Mouse (Mus musculus): Measurements from ENCODE around the gene Sgpp2. TPM values are rescaled to one million over a fixed set of nuclear protein-coding genes. Genes with fewer than 3 reads are reported as not detected.
A peak's percentile ranks its signal among the peaks of the same experiment; 100 is the strongest.

Gene Sgpp2
- total RNA-seq, 1 experiment from 2014 or later: 1.1 TPM

DNA sequence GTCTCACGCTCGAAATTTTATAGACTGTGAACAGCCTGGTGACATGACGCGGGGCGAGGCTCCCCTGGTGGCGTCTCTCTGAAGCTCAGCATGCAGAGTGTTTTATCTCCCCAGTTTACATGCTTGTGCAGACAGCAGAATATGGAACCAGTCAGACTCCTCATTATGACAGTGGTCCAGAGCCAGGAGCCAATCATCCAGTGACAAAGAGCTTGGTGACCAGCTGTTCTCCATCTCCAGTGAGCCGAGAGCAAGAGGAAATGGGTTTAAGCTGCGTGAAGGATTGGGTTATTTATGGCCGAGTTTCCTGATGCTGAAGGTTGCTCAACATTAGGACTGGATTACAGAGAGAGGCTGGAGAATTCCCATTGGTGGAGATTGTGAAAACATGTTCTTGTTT, 28.1 kb downstream of the Sgpp2 start:
- peak; percentile 21 for DNase-seq

DNA sequence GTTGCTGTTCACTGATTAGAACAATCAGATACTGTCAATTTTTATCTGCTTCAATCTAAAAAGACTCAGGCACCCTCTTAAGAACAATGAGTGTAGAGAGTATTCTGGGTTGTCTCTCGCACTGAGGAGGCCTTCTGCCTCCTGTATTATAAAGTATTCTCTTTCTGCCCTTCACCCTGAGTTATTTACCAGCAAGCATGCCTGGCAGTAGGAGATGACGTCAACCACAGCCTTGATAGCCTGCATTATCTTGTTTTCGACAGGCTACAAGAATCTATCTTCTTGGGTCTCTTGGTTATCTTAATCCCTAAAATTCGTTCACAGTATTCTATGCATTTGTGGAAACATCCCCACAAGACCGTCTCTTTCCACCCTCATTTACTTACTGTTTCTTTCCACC, 29.8 kb downstream of the Sgpp2 start:
- peak; percentile 38 for DNase-seq

DNA sequence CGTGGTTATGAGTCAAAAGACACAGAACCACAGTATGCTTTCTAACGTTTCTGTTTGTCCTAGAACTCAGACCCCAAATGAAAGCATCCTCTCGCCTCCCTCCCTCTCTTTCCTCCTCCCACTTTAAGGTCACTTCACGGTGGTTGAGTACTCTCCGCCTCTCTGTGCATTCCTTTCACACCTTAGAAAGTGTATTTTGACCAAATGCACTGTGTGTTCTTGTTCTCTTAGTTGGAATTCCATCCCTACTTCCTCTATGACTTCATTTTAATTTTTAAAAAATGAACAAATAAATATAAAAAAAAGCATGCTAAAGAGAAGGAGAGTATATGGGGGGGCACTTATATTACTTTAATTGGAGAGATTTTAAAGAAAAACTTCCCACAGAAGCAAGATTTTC, 30.4 kb downstream of the Sgpp2 start:
- no peak for DNase-seq

DNA sequence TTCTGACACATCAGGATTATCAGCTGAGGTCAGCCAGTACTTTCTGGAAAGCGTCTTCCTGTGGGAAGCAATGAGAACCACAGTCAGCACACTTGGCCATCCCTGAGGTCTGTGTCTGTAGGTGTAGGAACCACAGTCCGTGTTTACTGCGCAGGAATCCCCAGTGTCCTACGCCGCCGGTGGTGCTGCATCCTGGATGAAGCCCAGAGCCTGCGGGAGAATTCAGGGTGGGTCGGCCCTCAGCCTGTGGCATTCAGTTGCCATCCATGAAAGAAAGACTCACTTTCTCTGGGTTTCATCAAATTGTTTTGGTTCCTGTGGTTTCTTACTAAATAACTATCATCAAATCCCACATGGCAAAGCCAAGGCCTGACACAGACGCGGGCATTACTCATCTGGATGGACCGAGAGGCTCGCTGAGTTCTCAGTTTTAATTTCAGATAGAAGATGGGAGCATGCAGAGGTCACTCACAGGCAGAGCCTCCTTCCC, 37.2 kb downstream of the Sgpp2 start:
- DNase-seq: no peak

DNA sequence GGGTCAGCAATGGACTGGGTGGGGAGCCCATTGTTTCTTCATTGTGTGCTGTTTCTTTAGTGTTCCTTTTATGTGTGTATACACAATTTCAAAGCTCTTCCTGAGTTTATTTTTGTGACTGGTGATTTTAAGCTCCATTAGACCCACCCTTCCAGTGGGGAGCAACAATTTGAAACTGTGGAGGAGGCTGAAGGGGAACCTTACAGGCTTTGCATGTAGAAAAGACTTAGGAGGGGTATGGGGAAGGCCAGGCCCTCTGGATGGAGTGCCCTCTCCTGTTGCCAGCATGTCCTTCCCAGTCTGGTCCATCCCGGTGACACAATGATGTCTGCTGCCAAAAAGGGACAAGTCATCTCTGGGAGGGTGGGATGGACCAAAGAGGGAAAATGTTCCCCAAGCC, 39.1 kb downstream of the Sgpp2 start:
- DNase-seq: no peak

DNA sequence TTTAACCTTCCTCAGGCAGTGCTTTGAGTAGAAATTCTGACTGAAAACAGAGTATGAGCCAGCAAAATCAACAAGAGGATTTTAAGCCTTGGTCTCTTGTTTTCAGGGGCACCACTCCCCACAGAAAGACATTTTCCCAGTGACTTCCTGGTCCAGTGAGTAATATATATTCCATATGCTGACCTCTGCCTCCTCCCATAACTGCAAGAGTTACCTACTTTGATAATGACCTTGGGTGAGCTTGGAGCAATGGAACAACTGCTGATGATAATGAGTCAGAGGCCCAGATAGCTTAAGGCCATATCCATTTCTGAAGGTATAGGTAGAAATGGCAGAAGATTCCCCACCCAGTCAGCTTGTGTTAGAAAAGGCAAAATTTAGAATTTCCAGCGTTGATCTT, 43.1 kb downstream of the Sgpp2 start:
- DNase-seq: no peak

DNA sequence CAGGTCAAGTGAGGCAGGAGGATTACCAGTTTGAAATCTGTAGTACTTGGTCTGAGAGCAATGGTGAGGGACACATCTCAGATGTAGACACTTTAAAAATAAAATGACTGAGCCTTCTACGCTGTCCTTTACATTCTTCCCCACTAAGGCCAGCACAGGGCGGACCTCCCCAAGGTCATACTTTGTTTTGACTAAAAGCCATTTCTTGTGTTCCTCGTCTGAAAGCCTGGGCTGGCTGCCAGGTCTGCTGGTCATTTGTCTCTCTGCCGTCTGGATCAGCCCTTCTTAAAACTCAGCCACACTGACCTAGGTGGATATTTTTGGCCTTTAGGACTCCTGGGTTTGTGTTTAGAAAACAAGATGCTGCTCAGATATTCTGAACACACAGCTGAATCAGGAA, 45.0 kb downstream of the Sgpp2 start:
- DNase-seq: peak; percentile 91

DNA sequence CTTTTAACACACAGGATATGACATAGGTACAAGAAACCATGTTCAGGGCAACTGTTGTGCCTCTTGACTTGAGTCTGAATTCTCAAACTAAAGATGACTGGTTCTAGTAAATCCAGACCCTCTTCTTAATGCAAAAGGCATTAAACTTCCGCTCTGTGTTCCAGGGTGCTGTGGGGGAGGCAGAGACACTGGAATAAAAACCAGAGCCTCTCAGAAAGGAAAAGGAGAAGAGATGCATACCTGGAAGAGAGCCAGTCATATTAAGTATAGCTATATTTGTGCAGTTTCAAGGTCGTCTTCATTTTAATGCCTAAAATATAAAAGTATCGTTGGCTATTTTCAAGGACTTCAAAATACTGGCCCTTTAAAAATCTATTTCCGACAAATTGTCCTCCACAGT, 47.3 kb downstream of the Sgpp2 start:
- DNase-seq: no peak

DNA sequence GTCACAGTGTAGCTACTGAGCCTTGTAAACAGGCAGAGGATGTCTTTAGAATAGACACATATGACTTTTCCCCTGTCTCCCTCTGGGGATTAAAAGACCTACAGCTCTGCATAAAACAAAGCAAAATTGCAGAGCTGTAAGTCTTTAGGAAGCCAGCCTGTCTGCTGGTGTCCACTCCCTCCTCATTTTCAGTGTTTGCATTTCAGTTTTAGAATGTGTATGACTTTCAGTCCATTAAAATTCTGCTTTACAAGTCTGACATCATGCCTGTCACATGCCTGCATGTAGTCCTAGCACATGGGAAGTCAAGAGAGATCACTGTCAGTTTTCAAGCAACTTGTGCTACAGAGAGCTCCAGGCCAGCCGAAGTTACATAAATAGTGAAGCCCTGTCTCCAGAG, 47.7 kb downstream of the Sgpp2 start:
- DNase-seq: no peak

DNA sequence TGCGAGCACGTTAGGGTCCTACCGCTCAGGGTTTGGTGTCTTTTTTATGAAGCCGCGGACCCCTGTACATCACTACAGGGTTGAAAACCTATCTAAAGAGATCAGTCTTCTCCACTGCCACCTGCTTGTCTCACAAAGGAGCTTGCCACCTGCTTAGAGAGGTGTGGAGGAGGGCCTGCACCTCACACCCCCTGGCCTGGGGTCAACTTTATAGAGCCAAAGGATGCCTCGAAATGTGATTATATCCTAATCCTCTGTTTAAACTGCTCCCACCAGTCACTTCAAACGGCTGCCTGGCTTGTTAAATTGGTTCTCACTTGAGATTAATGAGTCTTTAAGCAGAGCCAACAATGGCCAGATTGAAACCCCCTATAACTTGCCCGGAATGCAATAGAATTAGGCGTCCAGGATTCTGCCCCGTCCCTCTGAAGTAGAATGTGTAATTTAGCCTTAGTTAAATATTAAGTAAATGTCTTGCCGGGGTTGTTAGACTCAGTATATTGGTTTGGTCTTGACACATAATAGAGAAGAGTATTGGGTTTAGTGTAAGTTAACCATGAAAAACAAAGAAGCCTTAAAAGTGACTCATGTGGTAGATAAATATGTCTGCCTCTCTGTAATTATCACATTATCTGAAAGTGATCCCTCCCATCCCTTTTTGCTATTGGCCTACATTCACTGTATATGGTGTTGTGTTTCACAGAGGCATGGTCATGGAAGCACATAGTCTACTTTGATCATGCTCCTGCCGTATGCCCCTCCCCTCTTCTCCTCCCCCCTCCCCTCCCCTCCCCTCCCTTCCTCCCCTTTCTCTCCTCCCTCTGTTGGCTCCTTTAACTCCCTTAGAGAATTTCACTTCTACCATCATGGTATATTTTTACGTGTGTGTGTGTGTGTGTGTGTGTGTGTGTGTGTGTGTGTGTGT, 54.1 kb downstream of the Sgpp2 start:
- no peak for DNase-seq

DNA sequence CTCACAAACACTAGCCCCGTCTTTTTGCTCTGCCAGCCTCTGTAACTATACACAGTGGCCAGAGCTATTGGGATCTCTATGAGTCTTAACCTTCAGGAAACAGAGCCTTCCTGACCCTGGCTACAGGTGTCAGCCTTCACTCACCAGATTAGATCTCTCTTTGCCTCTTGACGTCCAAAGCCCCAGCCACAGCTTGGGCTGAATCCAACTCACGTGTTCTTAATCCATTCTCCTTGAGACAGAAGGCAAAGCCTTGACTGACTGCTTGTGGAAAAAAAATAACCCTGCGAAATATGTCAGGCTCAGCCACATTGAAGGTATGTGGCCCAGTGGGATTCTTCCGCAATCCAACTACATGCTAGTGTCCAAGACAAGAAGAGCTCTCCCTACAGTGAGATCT, 57.7 kb downstream of the Sgpp2 start:
- DNase-seq: peak; percentile 12

DNA sequence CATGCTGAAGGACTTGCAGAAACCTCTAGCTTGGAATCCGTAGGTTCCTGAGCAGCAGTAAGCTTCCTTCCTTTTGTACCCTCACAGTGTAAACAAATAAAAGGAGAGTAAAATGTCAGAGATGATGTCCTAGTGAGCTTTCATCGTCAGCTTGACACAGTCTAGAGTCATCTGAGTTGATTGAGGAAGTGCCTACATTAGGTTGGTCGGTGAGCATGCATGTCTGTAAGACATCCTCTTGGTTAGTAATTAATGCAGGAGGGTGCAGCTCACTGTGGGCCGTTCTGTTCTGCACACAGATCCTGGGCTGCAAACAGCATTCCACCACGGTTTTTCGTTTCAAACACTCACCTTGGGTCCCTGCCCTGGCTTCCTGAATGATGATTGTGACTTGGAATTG, 60.0 kb downstream of the Sgpp2 start:
- no peak for DNase-seq

DNA sequence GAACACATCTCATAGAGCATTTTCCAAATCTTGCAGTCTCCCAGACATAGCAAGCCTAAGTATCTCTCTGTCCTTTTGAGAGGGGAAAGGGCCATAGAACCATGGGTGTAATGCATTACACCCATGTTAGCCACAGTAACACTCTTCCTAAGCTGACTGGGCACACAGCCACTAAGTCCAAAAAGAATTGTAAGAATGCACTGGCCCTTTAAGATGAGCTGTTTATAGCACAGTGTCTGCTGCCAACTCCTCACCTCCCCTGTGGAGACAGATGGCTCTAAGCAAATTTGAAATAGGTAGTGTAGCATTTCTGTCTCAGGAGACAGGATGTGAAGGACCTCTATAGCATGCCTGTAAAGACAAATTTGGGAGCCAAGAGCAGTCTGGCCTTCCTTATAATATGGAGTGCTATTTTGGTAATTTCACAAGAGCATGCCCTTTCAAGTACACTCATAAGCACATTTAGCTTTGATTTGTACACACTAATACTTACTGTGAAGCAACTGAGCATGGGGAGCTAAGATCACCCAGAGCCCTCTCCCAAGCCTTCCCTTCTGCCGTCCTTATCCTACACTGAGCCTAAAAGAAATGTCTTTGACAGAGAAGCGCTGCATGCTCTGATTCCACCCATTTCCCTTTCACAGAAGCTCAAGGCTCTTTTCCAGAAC, 61.6 kb downstream of the Sgpp2 start:
- no peak for DNase-seq

DNA sequence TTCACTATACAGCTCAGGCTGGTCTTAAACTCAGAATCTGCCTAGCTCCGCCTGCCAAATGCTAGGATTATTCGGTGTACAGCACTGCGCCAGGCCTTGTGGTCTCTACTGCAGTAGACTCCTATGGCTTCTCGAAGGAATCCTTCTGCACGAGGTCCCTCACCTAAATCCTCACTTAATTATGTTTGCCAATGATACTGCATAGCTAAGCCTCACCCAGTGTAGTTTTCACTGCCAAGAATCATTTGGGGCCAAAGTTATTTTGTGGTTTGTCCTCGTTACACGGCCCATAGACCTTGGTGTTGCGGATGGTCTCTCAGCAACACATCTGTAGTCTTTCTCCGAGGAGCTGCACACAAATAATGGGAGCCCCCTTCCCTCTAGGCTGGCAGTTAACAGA, 62.2 kb downstream of the Sgpp2 start:
- no peak for DNase-seq

DNA sequence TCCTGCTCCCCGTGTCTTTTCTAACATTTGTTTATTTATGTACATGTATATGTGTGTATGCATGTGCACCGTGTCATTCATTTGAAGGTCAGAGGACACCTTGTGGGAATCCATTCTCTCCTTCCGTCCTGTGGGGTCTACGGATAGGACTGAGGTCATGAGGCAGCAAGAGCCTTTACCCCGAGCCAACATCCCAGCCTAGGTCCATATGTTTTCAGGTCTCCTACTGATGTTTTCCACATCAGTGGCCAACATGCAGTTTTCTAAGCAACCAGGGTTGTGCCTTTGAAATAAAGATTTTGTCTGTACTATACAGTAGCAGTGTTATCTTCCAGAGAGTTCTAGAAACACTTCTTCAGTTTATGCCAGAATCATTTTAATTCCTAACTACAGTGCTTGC, 63.7 kb downstream of the Sgpp2 start:
- DNase-seq: no peak

DNA sequence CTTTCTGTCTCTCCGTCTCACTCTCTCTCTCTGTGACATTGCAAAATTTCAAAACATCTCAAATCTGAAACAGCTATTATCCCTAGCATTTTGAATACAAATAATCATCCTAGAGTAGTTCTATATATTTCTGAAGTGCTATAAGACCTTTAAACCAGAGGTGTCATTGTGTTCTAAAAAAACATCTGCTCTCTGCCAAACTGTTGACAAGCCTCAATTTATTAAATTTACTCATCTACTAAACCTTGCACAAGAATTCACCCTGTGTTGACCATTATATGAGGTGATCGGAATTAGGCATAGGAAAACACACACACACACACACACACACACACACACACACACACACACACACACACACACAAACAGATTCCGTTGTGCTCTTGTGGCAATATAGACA, 64.9 kb downstream of the Sgpp2 start:
- DNase-seq: no peak

DNA sequence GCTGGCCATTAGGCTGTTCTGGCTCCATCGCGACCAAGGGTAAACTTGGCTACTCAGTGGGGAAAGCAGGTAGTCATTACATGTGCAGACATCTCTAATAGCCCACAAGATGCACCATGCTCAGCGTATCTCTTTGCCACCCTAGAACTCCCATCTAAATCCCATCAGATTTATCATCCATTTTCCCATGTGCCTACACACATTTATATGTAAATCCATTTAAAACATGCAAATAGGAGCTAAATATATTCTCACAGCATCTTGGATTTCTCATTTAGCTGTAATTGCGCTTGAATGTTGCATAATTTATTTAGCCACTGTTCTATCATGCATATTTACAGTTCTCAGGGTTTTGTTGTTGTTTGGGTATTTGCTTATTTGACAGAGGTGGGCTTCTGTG, 70.8 kb downstream of the Sgpp2 start:
- no peak for DNase-seq

DNA sequence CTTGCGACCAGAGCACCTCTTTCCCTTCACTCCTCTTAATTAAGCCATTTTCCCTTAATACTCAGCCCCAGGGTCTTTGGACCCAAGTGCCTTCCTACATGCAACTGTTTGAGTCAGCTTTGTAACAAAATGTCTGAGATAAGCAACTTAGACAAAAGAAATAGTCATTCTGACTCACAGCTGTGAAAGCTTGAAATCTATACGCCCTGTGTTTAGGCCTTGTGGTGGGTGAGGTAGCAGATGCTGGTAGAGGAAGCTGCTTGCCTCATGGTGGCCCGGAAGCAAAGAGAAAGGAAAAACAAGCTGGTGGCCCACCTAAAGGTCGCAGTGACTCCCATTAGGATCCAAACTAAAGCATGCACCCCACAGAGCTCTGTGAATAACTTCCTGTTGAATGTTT, 77.7 kb downstream of the Sgpp2 start:
- DNase-seq: no peak

DNA sequence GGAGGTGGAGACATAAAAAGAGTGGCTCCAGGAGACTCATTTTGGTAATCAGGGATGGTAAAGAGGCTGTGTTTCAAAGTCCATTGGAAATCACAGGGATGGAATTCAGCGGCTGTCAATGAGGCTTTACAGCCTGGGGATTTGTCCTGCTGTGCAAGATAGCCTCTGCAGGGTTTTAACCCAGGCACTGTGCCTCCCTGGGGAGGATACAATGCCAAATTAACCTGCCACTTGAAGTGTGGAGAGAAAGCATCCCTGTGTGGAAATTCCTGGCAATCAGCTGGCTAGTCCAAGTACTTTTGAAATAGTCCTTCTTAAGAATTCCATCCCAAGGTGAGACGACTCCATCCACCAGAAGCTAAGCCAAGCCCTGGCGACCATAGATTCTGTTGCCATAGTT, 78.7 kb downstream of the Sgpp2 start:
- DNase-seq: peak; percentile 27

DNA sequence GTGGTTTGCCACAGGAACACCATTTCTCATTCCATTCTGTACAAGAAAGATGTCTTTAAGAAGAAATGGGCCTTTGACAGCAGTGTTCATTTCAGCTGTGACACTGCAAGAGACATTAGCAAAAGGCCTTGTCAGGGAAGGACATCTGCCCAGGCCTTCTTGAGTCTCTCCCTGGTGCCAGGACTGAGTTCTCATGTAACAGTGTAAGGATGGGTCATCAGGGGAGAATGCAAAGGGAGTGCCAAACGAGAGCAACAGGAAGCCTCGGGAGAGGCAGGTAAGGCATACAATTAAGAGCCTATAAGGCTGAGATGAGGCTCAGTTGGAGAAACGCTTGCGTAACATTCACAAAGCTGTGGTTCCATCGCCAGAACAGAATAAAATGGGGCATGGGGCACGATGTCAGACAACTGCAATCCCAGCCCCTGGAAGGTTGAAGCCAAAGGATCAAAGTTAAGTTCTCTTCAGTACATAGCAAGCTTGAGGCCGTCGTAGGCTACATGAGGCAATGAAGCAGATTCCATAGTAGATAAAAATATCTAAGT, 85.1 kb downstream of the Sgpp2 start:
- no peak for DNase-seq

DNA sequence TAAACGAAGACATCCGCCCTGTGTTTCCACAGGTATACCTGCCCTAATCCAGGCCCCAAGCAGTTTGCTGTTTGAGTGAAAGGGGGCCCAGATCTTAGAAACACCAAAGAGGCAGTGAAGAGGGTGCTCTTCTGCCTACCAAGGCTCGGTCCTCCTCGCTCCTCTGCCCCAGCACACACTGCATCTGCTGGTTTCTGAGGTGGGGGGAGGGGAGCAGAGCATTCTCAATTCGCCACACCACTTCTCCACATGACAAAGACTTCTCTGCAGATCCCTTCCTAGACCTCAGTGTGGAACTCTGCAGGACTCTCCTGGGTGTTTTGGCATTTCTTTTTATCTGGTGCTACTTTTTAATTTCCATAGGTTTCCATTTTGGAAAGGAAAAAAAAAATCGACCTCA, 85.6 kb downstream of the Sgpp2 start:
- DNase-seq: no peak

DNA sequence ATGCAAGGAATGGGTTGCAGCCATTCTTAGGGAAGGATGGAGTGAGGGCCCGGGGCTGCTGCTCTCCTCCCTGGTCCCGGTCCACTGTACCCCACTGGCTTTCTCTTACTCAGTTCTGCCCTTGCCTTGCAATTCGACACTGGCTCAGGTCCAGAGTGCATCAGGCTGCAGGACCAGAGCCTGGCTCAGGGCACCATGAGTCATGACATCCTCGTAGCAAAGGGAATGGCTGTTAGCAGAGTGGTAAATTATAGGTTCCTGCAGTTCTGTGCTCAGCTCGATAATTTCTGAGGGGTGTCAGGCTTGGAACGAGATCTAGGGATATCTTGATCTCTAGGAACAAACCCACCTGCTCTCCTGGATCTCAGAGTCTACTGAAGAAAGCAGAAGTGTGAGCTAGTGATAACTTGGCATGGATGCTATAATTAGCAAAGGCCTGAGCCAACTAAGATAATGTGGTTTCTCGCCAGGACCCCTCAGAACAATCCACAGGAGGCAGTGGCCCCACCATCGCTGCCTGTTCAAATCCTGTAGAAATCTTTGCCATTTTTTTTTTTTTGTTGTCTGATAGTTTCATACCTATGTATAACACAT, 86.3 kb downstream of the Sgpp2 start:
- peak; percentile 88 for DNase-seq

DNA sequence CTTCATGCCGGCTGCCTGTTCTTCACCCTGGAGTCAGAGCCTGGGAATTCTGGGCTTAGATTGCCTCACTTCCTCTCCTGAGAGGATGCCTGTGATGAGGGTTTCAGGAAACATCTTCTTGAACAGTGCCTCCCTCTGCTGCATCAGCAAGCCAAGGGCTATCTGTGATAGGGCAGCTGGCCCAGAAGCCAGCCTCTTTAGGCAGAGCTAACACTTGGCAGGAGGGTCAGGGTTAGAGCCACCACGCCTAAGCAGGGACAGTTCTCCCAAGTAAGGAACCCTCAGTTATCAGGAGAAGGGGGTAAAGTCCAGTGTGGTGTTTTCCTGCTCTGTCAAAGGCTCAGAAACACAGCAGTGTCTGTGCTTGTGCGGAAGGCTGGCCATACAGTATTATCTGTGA, 89.6 kb downstream of the Sgpp2 start:
- DNase-seq: no peak

Data from adrenal gland, postnatal 14 days (tissue).